Mouse (Mus musculus): ENCODE data around the gene Cst9.

Gene Cst9

DNA sequence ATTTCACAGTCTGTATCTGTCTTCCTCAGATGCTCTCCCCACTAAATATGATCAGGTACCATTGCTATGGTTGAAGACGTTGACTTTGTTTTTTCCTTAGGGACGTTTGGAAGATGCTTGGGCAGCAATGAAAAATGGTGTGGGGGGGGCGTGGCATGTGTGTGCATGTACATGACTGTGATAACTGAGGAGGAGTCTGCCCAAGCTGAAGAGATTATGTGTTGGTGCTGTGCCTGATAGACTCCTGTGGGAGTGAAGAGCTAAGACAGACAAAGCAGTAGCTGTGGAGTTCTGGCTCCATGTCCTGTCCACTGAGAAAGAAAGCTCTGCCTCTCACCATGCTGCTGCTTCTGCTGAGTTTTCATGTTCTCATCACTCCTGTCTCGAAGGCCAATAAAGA is at the start of gene Cst9:
Gene Cst9, plus strand, starts transcription at position 236 of the 400 bp plus-strand sequence.
- DNase-seq, result no peak

DNA sequence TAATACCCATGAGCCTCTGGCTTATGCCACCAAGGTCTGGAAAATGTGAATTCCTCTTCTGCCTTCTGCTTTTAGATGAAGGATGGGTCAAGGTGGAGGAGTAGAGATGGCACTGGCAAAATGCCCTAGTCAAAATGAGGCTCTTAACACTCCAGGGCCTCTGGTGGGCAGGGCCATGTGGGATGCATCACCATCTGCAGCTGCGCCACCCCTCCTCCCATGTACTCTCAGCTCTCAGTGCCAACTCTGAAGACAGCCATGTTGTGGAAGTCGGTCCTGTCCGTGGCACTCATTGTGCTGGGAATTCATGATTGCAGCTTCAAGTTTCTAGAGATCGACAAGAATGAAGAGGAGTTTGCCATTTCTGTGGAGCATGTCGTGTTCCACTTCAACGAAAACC is 45.8 kb upstream of the Cst9 start, which contains the start of gene Cst12:
Gene Cst12, plus strand, starts transcription at position 220 of the 400 bp plus-strand sequence.
- DNase-seq, result no peak

DNA sequence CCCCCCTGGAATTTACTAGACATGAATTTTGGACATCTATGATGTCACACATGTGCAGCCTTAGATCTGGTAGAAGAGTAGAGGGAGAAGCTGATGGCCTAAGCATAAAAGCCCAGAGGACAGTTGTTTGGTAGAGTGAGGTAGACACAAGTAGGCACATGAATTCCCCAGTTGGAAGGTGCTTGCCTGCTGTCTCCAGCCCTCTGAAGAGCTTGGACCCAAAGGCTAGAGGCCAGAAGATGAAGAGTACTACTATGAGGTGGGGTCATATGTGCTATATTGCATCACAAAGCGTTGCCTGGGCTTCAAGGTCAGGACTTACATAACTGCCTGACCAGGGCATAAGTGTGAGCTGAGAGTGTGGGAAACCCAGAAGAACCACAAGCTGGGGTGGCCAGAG is 36.5 kb upstream of the Cst9 start, which contains the start of gene Cst8:
Gene Cst8, plus strand, starts transcription at position 301 of the 400 bp plus-strand sequence.
- no peak for DNase-seq

- no peak for DNase-seq
These were observed 33.4 kb upstream of the Cst9 start for GRCm38 (mm10) chr2:148801491-148801921.

- no peak for DNase-seq
These were observed 28.3 kb upstream of the Cst9 start for GRCm38 (mm10) chr2:148806696-148807095.

GRCm38 (mm10) chr2:148819909-148820308 is 15.0 kb upstream of the Cst9 start, which contains the start of gene Cst13:
Cst13 (plus strand) TSS chr2:148820081.
- no peak for DNase-seq

DNA sequence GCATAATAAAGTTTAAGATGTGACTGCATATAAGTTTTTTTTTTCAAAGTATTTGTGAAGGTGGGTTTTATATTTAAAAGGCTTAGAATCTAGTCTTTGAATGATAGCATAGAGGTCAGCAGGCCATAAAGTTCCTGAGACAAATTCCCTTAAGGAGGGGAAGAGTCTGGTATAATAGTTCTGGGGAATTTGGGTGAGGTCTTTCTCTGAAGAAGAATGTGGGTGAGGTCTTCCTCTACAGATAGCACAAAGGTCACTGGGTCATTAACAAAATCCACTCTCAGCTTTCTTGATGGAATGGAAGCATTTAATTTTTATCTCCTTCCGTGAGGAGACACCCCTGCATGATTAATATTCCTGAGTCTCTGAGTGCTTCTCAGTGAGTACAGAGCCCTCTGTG is 9.0 kb upstream of the Cst9 start:
- DNase-seq, result no peak

DNA sequence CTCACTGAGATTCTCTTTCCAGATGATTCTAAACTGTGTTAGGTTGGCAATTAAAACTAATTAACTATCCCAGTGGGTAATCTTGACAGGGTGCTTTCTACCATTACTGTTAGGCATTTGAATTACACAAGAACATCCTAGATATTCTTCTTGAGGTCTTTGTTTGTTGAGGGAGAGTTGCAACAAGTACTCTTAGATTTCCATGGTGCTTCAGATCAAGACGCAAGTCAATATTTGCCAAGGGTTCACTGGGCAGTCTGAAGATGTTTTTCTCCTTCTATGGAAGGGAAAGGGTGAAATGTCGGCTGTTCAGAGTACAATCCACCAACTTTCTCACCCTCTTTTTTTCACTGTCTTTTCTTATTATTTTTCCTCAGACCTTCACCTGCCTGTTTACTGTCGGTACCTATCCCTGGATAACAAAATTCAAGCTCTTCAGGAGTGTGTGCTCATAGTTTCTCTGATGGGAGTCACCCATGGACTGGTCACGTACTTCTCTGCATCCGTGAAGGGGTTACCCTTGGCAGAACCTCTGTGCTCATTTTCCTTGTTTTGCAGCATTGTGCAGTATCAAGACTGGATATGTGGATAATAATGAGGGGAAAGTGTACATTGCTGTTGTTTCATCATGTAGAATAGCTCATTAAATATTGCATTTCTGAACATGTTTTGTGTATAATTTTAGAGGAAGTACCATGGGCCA is 3.3 kb downstream of the Cst9 start:
- DNase-seq, result no peak

GRCm38 (mm10) chr2:148839224-148839623 is 4.3 kb downstream of the Cst9 start:
- no peak for DNase-seq

GRCm38 (mm10) chr2:148851116-148851906 is 16.4 kb downstream of the Cst9 start:
- DNase-seq, result peak; percentile 11 to 42

GRCm38 (mm10) chr2:148856630-148857400 is 21.9 kb downstream of the Cst9 start:
- no peak for DNase-seq

DNA sequence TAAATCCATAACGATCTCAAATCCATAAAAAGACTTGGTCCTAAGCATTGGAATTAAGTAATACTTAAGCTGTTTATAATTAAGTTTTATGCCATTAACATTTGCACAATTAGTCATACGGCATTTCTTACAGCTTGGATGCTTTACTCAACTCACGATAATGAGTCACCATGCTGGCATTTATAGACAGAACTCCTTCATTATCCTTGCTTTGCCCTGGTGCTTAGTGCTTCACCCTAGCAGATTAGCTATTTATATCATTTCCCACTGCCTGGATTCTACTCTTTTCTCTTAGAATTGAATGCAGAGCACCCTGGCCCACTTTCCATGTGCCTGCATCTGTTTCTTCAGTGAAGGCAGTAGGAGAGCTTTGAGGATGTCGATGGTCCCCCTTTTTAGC is 22.6 kb downstream of the Cst9 start:
- DNase-seq, result no peak

- DNase-seq, result no peak
These were observed 26.0 kb downstream of the Cst9 start for GRCm38 (mm10) chr2:148860993-148861392.

GRCm38 (mm10) chr2:148861693-148862092 is 26.7 kb downstream of the Cst9 start:
- no peak for DNase-seq

DNA sequence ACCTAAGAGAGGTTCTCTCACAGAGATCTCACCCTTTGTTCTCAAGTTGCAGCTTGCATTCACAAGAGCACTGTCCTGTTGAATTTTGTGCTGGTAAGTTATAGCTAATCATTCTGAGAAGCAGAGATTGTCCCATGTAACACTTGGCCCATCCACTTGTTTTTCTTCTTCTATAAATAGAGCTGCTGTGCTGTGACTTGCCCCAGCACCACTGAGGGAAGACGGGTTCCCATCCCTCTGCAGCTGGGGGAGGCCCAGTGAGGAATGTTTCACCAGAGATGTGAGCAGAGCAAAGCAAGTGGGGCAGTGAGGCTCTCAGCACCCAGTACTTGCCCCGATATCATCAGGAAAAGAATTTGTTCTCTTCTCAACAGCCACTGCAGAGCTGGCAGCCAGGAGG is 30.0 kb downstream of the Cst9 start, which contains the start of gene 9230104L09Rik:
Gene 9230104L09Rik, minus strand, starts transcription at position 73 of the 400 bp plus-strand sequence.
- DNase-seq, result no peak

DNA sequence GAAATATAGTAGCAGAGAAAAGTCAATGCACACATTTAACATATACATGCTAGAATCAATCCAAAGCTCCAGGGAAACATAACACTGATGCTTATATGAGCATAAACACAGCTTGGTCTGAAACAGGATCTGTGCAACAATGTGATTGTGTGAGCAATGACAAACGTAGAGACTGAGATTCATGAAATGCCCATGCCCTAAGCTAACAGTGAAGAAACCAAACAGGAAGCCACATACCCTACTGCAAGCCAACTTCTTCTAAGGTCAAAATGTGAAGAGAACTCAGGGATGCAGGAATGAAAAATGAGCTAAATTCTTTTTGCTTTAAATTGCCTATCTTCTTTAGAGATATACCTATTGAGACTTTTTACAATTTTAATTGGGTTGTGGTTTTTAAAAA is 34.0 kb downstream of the Cst9 start:
- DNase-seq, result no peak

GRCm38 (mm10) chr2:148870526-148870925 is 35.6 kb downstream of the Cst9 start:
- DNase-seq, result no peak

GRCm38 (mm10) chr2:148872860-148873259 is 37.9 kb downstream of the Cst9 start:
- DNase-seq, result no peak

DNA sequence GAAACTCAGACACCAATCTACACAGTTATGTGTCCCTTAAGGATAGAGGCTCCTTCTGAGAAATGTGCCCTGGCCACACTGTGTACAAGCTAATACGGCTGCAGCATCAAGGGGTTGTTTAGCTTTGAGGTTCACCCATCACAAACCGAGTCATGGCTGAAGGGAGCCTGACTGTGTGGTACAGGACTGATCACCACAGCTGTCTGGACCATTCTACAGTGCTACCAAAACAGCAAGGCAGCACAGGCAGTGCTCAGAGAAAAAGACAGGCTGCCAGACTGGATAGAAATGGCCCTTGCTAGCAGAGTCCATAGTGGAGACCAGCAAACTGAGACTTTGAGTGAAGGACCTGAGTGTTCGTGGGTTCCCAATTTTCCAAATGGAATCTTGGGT is 39.3 kb downstream of the Cst9 start:
- DNase-seq, result no peak

DNA sequence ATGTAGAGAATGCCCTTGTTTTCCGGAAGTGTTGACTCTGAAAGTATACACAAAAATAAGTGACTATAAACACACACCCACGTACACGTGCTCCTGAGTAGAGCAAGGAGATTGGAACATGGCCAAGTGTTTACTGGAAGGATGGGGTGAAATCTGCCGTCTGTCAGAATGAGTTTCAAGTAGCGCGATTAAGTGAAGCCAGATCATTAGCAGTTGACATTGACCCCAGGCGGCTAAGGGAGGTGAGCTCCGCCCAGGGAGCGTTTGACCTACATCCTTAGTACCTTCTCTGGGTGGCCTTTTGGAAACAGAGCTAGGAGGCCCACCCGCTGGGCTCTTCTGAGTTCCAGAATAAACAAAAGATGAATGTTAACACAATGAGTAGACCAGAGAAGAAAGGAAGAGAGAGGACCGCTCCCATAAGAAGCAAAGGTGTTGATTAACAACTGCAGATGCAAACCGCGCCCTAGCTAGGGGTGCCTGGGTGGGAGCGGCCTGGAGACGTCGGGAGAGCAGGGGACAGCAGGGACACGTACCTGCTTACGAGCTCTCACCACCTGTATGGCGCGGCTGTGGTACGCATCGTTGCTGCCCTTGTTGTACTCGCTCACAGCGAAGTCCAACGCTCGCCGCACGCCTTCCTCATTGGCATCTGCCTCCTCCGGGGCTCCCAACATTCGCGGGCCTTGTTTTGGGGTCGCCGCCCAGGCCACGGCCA is 39.8 kb downstream of the Cst9 start:
- no peak for DNase-seq

DNA sequence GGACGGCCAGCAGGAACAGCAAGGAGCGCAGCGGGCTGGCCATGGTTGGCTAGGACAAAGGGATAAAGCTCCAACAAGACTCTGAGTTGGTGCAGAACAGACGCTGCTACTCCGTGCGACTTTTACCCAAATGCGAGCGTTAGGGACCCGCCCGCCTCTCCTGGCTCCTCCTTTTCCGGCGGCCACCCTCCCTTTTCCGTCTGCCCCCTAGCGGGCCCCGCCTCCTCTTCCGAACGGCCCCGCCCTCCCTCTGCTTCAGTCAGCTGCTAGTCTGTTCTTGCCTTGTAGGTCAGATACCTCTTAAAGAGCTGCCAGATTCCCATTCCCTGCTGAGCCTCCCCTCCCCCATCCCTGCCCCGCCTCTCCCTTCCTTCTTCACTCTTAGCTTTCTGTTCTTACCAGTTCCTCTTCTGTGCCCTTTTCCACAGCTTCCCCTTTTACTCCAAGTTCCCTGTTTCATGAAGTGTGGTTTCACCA is 40.4 kb downstream of the Cst9 start, which contains the start of gene Cst3:
Gene Cst3, minus strand, starts transcription at position 358 of the 477 bp plus-strand sequence.
- peak; percentile 90 for DNase-seq
